Mouse (Mus musculus): ENCODE results near the gene Mbtps2. TPM values are rescaled to one million over a fixed set of nuclear protein-coding genes. Genes with fewer than 3 reads are reported as not detected.

The Mbtps2 gene
- total RNA-seq, 2 experiments from 2014 or later = 29.5 to 35.1 TPM

DNA sequence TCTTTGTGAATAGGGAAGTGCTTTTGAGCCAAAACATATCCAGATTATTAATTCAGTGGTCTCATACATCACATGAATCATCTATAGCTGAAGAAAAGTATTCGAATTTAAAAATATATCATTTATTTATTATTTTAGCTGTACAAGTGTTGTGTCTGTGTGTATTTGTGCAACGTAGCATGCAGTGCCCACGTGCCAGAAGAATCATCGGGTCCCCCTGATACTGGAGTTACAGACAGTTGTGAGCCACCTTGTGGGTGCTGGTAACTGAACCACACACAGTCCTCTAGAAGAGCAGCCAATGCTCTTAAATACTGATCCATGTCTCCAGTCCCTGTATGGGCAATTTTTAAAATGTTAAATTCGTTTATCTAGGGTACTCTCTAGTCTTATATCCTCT is 92.1 kb downstream of the Mbtps2 start:
- DNase-seq (ENCODE audit: low spot score in 2 of 2) = no peak

DNA sequence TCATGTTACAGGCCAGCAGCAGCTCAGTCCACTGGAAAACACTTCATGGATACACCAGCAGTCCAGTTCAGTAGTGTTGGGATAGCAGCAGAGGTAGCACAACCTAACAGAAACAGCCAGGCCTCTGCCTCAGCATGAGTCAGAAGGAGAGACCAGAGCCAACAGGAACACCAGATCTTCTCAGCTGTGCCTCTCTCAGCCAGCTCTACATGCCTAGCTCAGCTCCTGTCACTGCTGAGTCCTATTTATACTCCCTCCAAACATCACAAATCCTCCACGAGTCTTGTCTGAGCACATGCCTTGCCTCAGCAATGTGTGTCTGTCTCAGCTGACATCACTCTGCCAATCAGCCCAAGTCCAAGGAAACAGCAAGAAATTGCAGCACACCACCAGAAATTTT is 94.0 kb downstream of the Mbtps2 start:
- no peak for DNase-seq (ENCODE audit: low spot score in 2 of 2)

- DNase-seq (ENCODE audit: low spot score in 2 of 2) = no peak
Observed at GRCm38 (mm10) chrX:157501871-157502270, 96.6 kb downstream of the Mbtps2 start.

DNA sequence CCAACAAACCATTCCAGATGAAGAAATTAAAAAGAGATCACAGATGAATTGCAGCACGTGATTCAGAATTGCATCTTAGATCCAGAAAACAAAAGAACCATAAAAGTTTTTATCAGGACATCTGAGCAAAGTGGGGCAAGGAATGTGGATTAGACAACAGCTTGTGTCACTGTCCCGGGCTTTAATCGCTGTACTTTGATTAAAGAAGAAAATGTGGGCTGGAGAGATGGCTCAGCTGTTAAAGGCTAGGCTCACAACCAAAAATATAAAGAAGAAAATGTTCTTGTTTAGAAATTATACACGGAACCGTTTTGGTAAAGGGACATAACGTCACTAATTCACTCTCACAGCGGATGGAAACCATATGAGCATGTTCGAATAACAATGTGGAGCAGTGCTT is 98.5 kb downstream of the Mbtps2 start:
- no peak for DNase-seq (ENCODE audit: low spot score in 2 of 2)

- DNase-seq (ENCODE audit: low spot score in 2 of 2) = no peak
Observed at GRCm38 (mm10) chrX:157493159-157493558, 105.4 kb downstream of the Mbtps2 start.

- peak; percentile 32 to 36 for DNase-seq (ENCODE audit: low spot score in 2 of 2)
Observed at GRCm38 (mm10) chrX:157491944-157492726, 106.4 kb downstream of the Mbtps2 start, which contains the start of gene Sms. Gene Sms (minus strand): TSS chrX:157492287.

DNA sequence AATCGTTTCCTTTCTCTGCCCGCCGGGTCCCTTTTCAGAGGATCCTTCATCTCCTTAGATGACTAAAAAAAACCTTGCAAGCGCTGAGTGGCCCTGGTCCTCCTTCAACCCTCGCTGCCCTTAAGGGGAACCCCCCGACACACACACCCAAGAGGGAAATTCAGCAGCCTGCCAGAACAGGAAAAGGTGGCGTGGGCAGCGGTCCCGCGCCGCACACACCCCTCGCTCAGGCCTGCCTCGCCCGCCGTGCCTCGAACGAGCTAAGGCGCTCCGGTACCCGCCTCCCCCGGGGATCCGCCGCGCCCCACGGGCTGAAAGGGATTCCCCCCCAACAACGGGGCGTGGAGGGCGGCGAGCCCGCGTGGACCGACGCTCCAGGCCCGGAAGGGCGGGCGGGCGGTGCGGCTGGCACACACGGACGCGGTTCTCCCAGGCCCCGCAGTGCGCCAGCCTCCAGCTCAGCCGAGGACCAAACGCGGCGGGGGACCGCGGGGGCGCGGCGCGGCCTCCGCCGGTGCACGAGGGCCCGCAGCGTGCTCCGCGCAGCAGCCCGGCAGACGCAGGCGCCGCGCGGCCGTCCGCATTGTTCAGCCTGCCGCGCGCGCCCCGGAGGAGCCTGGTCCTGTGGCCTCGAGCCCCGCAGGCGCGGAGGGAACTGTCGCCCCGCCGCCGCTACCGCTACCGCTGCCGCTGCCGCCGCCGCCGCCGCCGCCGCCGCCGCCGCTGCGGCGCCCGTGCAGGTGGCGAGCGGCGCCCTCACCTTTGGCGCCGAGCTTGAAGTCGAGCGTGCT is 107.2 kb downstream of the Mbtps2 start:
- peak; percentile 3 for DNase-seq (ENCODE audit: low spot score in 2 of 2)

DNA sequence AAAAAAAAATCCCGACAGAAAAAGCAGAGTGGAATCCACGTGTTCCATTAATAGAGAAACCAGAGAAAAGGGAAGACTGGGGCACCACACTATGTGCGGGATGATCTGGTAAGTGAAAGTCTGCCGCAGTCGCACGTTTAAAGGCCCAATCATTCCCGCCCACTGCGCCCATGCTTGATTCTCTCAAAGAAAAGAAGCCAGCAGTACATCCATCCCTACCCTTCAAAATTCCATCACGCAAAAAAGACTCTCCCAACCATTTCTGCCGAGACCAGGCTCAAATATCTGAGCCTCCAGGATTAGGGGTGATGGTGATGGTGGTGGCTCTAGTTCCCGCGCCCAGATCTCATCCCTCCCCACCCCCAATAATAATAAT is 107.8 kb downstream of the Mbtps2 start:
- DNase-seq (ENCODE audit: low spot score in 2 of 2) = no peak

GRCm38 (mm10) chrX:157489871-157490721 is 108.4 kb downstream of the Mbtps2 start:
- DNase-seq (ENCODE audit: low spot score in 2 of 2) = no peak

- no peak for DNase-seq (ENCODE audit: low spot score in 2 of 2)
Observed at GRCm38 (mm10) chrX:157488831-157489230, 109.7 kb downstream of the Mbtps2 start.

DNA sequence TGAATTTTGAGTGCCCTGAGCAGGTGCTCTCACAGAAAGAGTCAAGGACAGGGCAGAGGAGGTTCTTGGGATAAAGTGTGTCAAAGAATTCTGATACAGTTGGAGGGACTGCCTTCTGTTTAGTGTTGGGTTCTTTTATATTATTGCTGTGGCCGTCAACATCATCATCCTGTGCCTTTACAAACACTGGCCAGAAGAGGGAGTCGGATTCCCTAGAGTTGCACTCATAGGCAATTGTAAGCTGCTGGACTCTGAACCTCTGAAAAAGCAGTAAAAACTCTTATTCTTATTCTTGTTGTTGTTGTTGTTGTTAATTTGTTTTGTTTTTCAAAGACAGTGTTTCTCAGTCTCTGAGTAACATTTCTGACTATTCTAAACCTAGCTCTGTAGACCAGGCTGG is 111.8 kb downstream of the Mbtps2 start:
- no peak for DNase-seq (ENCODE audit: low spot score in 2 of 2)

Other genes starting within 250 kb of the Mbtps2 start
- gene Phex, start 183.4 kb downstream of the Mbtps2 start, total RNA-seq (2021) = under 1 TPM; 0.59 to 0.70 TPM
- gene Sms, start 106.4 kb downstream of the Mbtps2 start, total RNA-seq (2021) = 10 to 100 TPM; 26.0 to 27.3 TPM
- gene Yy2, start 29.7 kb downstream of the Mbtps2 start, total RNA-seq (2021) = 1 to 10 TPM; 1.5 to 2.8 TPM
- gene Smpx, start 100.2 kb upstream of the Mbtps2 start, total RNA-seq (2021) = 10 to 100 TPM; 20.2 to 30.5 TPM
- gene Klhl34, start 219.7 kb upstream of the Mbtps2 start, total RNA-seq (2021) = not detected